Mouse (Mus musculus): ENCODE measurements around the gene Ddx31. TPM values are rescaled to one million over a fixed set of nuclear protein-coding genes. Genes with fewer than 3 reads are reported as not detected.

The Ddx31 gene
- polyA plus RNA-seq, 1 experiment from 2014 or later = 15.1 TPM

- H3K4me2 ChIP-seq = no peak overlapping the region
- ATAC-seq = no peak
- H3K4me1 ChIP-seq = no peaks in the 10 kb centered on the region
- H3K27ac ChIP-seq = no peak overlapping the region
- 49% methylated on average over 4 of the region's 4 CpGs for WGBS
- peaks cover 94% of the 10 kb centered on the region for H3K36me3 ChIP-seq (ENCODE audit: poor library complexity, severe bottlenecking)
- H3K9me3 ChIP-seq (replicated peaks) = no peaks in the 10 kb centered on the region
- H3K9ac ChIP-seq = no peak overlapping the region
- no peaks in the 10 kb centered on the region for H3K27me3 ChIP-seq
- H3K4me3 ChIP-seq = no peak overlapping the region
Measured at GRCm38 (mm10) chr2:28829265-28829664, 10.9 kb upstream of the Ddx31 start.

GRCm38 (mm10) chr2:28836181-28836940 lies 3.8 kb upstream of the Ddx31 start:
- 82% methylated on average over 3 of the region's 3 CpGs for WGBS
- H3K4me2 ChIP-seq = no peak overlapping the region
- no peak overlapping the region for H3K9ac ChIP-seq
- H3K36me3 ChIP-seq (ENCODE audit: poor library complexity, severe bottlenecking) = peaks cover 40% of the 10 kb centered on the region
- no peak overlapping the region for H3K27ac ChIP-seq
- ATAC-seq = no peak
- H3K9me3 ChIP-seq (replicated peaks) = no peaks in the 10 kb centered on the region
- H3K27me3 ChIP-seq = no peaks in the 10 kb centered on the region
- no peak overlapping the region for H3K4me3 ChIP-seq
- peaks cover 36% of the 10 kb centered on the region for H3K4me1 ChIP-seq

GRCm38 (mm10) chr2:28839501-28840221 lies 545 bp upstream of the Ddx31 start:
- peaks cover 13% of the 10 kb centered on the region for H3K36me3 ChIP-seq (ENCODE audit: poor library complexity, severe bottlenecking)
- H3K4me3 ChIP-seq = peak overlapping the region; percentile 77
- ATAC-seq = peak; percentile 52; the same call in 1 of the 2 replicates
- H3K27me3 ChIP-seq = no peaks in the 10 kb centered on the region
- peaks cover 54% of the 10 kb centered on the region for H3K4me1 ChIP-seq
- H3K9me3 ChIP-seq (replicated peaks) = no peaks in the 10 kb centered on the region
- H3K9ac ChIP-seq = peak overlapping the region; percentile 84
- H3K27ac ChIP-seq = peak overlapping the region; percentile 78
- H3K4me2 ChIP-seq = peak overlapping the region; percentile 99
- under 1% methylated on average over 42 of the region's 53 CpGs for WGBS

GRCm38 (mm10) chr2:28842042-28842441 lies 1.8 kb downstream of the Ddx31 start:
- no peak for ATAC-seq
- H3K9ac ChIP-seq = no peak overlapping the region; the same call in 1 of the 2 replicates
- H3K27ac ChIP-seq = no peak overlapping the region
- peaks cover 47% of the 10 kb centered on the region for H3K4me1 ChIP-seq
- peak overlapping the region; percentile 77; the same call in 1 of the 2 replicates for H3K4me3 ChIP-seq
- no peaks in the 10 kb centered on the region for H3K9me3 ChIP-seq (replicated peaks)
- H3K36me3 ChIP-seq (ENCODE audit: poor library complexity, severe bottlenecking) = peaks cover 26% of the 10 kb centered on the region
- WGBS = 80% methylated on average over 3 of the region's 3 CpGs
- no peaks in the 10 kb centered on the region for H3K27me3 ChIP-seq
- H3K4me2 ChIP-seq = peak overlapping the region; percentile 99

- Histone ChIP-seq H3K4me2 (no peak overlapping the region), H3K9me3 (replicated peaks) (no peaks in the 10 kb centered on the region), H3K9ac (no peak overlapping the region), H3K4me1 (no peaks in the 10 kb centered on the region), H3K27me3 (no peaks in the 10 kb centered on the region), H3K27ac (no peak overlapping the region), H3K36me3 (ENCODE audit: poor library complexity, severe bottlenecking) (peaks cover 63% of the 10 kb centered on the region), H3K4me3 (no peak overlapping the region)
- 93% methylated on average over 2 of the region's 2 CpGs for WGBS
- no peak for ATAC-seq
Measured at GRCm38 (mm10) chr2:28848879-28849278, 8.7 kb downstream of the Ddx31 start.

- 89% methylated on average over 3 of the region's 3 CpGs for WGBS
- no peaks in the 10 kb centered on the region for H3K4me1 ChIP-seq
- peaks cover 56% of the 10 kb centered on the region for H3K36me3 ChIP-seq (ENCODE audit: poor library complexity, severe bottlenecking)
- no peak overlapping the region for H3K9ac ChIP-seq
- no peak overlapping the region for H3K4me3 ChIP-seq
- H3K27me3 ChIP-seq = no peaks in the 10 kb centered on the region
- no peak overlapping the region for H3K4me2 ChIP-seq
- H3K9me3 ChIP-seq (replicated peaks) = no peaks in the 10 kb centered on the region
- H3K27ac ChIP-seq = no peak overlapping the region
- no peak for ATAC-seq
Measured at GRCm38 (mm10) chr2:28852594-28852993, 12.4 kb downstream of the Ddx31 start.

- Histone ChIP-seq H3K4me1 (0 out of 2 replicates have a peak, but pooled peaks cover 3% of the 10 kb centered on the region), H3K27me3 (no peaks in the 10 kb centered on the region), H3K4me2 (no peak overlapping the region), H3K36me3 (ENCODE audit: poor library complexity, severe bottlenecking) (peaks cover 51% of the 10 kb centered on the region), H3K4me3 (no peak overlapping the region), H3K9me3 (replicated peaks) (no peaks in the 10 kb centered on the region), H3K9ac (no peak overlapping the region), H3K27ac (no peak overlapping the region)
- 92% methylated on average over 2 of the region's 2 CpGs for WGBS
- ATAC-seq = no peak
Measured at GRCm38 (mm10) chr2:28855773-28856172, 15.6 kb downstream of the Ddx31 start.

GRCm38 (mm10) chr2:28859303-28859702 lies 19.1 kb downstream of the Ddx31 start:
- H3K4me2 ChIP-seq = no peak overlapping the region
- 94% methylated on average over 4 of the region's 4 CpGs for WGBS

GRCm38 (mm10) chr2:28860678-28861423 lies 20.6 kb downstream of the Ddx31 start:
- Histone ChIP-seq H3K4me1 (0 out of 2 replicates have a peak, but pooled peaks cover 6% of the 10 kb centered on the region), H3K27me3 (no peaks in the 10 kb centered on the region), H3K36me3 (ENCODE audit: poor library complexity, severe bottlenecking) (peaks cover 69% of the 10 kb centered on the region), H3K4me2 (no peak overlapping the region), H3K4me3 (no peak overlapping the region), H3K27ac (peak overlapping the region; percentile 7; the same call in 1 of the 2 replicates), H3K9me3 (replicated peaks) (no peaks in the 10 kb centered on the region), H3K9ac (no peak overlapping the region)
- 74% methylated on average over 8 of the region's 8 CpGs for WGBS
- 0 out of 2 replicates have a peak, but pooled peaks have one; percentile 8 for ATAC-seq

More at GRCm38 (mm10) chr2:28859303-28859702, 19.1 kb downstream of the Ddx31 start:
- Histone ChIP-seq H3K27ac (no peak overlapping the region), H3K9me3 (replicated peaks) (no peaks in the 10 kb centered on the region), H3K4me1 (0 out of 2 replicates have a peak, but pooled peaks cover 6% of the 10 kb centered on the region), H3K36me3 (ENCODE audit: poor library complexity, severe bottlenecking) (peaks cover 71% of the 10 kb centered on the region), H3K27me3 (no peaks in the 10 kb centered on the region), H3K9ac (no peak overlapping the region), H3K4me3 (no peak overlapping the region)
- ATAC-seq = no peak

GRCm38 (mm10) chr2:28863857-28864256 lies 23.7 kb downstream of the Ddx31 start:
- Histone ChIP-seq H3K4me2 (no peak overlapping the region), H3K4me3 (no peak overlapping the region), H3K27me3 (no peaks in the 10 kb centered on the region), H3K9me3 (replicated peaks) (no peaks in the 10 kb centered on the region), H3K36me3 (ENCODE audit: poor library complexity, severe bottlenecking) (peaks cover 66% of the 10 kb centered on the region), H3K27ac (no peak overlapping the region), H3K9ac (no peak overlapping the region), H3K4me1 (peaks cover 16% of the 10 kb centered on the region; the same call in 1 of the 2 replicates)
- no peak for ATAC-seq

- Histone ChIP-seq H3K4me3 (no peak overlapping the region), H3K27ac (no peak overlapping the region), H3K36me3 (ENCODE audit: poor library complexity, severe bottlenecking) (peaks cover 41% of the 10 kb centered on the region), H3K9ac (no peak overlapping the region), H3K9me3 (replicated peaks) (no peaks in the 10 kb centered on the region), H3K27me3 (no peaks in the 10 kb centered on the region), H3K4me2 (no peak overlapping the region), H3K4me1 (peaks cover 10% of the 10 kb centered on the region; the same call in 1 of the 2 replicates)
- ATAC-seq = peak; percentile 70; the same call in 1 of the 2 replicates
- WGBS = 75% methylated on average over 7 of the region's 7 CpGs
Measured at GRCm38 (mm10) chr2:28867495-28867894, 27.3 kb downstream of the Ddx31 start.
